Mouse (Mus musculus) forebrain, embryonic 14.5 days (tissue): ENCODE data around the gene Pax3. TPM values are rescaled to one million over a fixed set of nuclear protein-coding genes. Genes with fewer than 3 reads are reported as not detected.

ENCODE experiments used
- ATAC-seq: fragments of 200-750 bp; cut with Nextera tagmentation; 2 replicates; pipeline ENCODE4 v1.8.0; 2017; ENCODE audit warnings: mild to moderate bottlenecking, moderate library complexity
- DNase-seq: peaks from one replicate; pipeline ENCODE4 v3.0.0-alpha.2; 2015; ENCODE audit warnings: low spot score
- H3K27ac ChIP-seq: fragments of 300-500 bp; sonication (generic); 2 replicates; pipeline ENCODE4 v1.5.1; 2014; ENCODE audit warnings: low read depth, mild to moderate bottlenecking, control low read depth, low read length, moderate library complexity
- H3K27me3 ChIP-seq: fragments of 300-500 bp; sonication (generic); replicated peaks from 2 replicates; pipeline ENCODE4 v1.6.1; 2014; ENCODE audit warnings: low read length, control low read depth, mixed read lengths; ENCODE audit not compliant: control insufficient read depth, insufficient read depth
- H3K36me3 ChIP-seq: fragments of 300-500 bp; sonication (generic); 2 replicates; pipeline ENCODE4 v1.6.1; 2014; ENCODE audit warnings: low read length, control low read depth; ENCODE audit not compliant: control insufficient read depth, insufficient read depth
- H3K4me1 ChIP-seq: fragments of 300-500 bp; sonication (generic); 2 replicates; pipeline ENCODE4 v1.6.1; 2014; ENCODE audit warnings: antibody characterized with exemption, low read length, control low read depth; ENCODE audit not compliant: control insufficient read depth, insufficient read depth
- H3K4me2 ChIP-seq: fragments of 300-500 bp; sonication (generic); 2 replicates; pipeline ENCODE4 v1.6.1; 2014; ENCODE audit warnings: mild to moderate bottlenecking, control low read depth, low read length
- H3K4me3 ChIP-seq: fragments of 300-500 bp; sonication (generic); 2 replicates; pipeline ENCODE4 v1.5.1; 2014; ENCODE audit warnings: low read depth, low read length, control low read depth
- H3K9ac ChIP-seq: fragments of 300-500 bp; sonication (generic); 2 replicates; pipeline ENCODE4 v1.6.1; 2014; ENCODE audit warnings: mild to moderate bottlenecking, low read length, control low read depth, moderate library complexity
- H3K9me3 ChIP-seq: fragments of 300-500 bp; sonication (generic); replicated peaks from 2 replicates; pipeline ENCODE4 v1.6.1; 2016; ENCODE audit warnings: low read length, control low read depth, mixed read lengths; ENCODE audit not compliant: control insufficient read depth
- whole genome bisulfite sequencing: fragments of 180-500 bp; shearing (Covaris S2); extraction: QIAGEN DNeasy Blood & Tissue Kit; methylation state at CpG from one replicate; pipeline ENCODE4 v1.1.7; 2014; 5-methylcytosine and 5-hydroxymethylcytosine counted together
- polyA plus RNA-seq: library from polyadenylated mRNA; unstranded; fragments of >200 nt; fragmentation: Nextera tagmentation; extraction: Ambion mirVana; gene quantifications from 2 replicates; pipeline ENCODE4 v1.2.1, GENCODE M21; 2014

Pax3 gene
- polyA plus RNA-seq, 1 experiment from 2014 or later, result 0.24 TPM

DNA sequence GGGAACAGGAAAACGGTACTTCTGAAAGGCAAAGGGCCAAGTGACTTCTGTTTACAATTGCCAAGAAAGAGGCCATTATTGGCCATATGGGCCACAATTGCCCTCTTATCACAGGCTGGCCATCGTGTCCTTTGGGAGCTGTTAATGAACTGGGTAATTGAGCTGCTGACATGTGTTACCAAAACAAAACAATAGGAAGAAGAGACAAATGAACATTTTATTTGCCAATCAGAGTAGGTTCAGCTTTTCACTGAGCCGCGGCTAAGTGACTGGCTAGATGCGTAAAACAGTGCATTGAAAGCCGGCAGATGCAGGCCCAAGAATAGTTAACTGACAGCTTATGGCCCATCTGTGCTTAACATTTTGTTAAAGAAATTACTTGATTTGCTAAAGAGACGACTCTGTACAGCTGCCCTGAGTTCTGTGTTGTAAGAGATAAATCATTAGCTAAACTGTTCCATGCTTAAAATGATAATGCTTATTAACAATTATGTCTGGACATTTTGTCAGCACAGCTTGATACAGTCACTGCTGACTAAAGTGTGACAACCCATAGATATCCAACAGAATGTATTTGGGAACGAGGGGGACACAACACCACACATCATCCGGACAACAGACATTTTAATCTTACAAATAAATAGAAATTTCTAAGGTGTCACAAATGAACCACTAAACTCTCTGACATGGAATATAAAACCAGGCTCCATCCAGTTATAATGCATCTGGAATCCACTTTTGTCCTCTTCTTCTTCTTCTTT is 55.0 kb downstream of the Pax3 start:
- Histone ChIP-seq H3K27ac (no peak overlapping the region), H3K4me2 (no peak overlapping the region), H3K4me1 (no peaks in the 10 kb centered on the region), H3K36me3 (no peaks in the 10 kb centered on the region), H3K9ac (no peak overlapping the region), H3K9me3 (no peaks in the 10 kb centered on the region), H3K4me3 (no peak overlapping the region), H3K27me3 (peaks cover 94% of the 10 kb centered on the region)
- ATAC-seq (peak; percentile 54; the same call in 1 of the 2 replicates), DNase-seq (peak; percentile 61)
- WGBS, result 13% methylated on average over 9 of the region's 9 CpGs

DNA sequence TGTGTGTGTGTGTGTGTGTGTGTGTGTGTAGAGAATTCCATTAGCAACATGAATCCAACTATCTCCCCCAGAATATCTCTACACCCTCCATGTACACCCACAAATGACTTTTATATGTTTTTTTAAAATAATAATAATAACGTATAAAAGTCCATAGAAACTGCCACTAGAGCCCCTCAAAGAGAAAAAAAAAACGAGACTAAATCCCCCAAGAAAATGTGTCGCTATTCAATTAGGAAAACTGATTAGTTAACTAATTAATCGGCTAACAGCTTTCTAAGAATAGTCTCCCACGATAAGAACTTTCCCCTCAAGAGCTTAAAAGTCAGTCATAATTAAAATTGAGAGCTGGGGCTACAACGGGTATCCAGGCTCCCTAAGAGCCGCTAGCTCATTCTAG is 55.6 kb downstream of the Pax3 start:
- H3K27ac ChIP-seq, result no peak overlapping the region
- H3K36me3 ChIP-seq, result no peaks in the 10 kb centered on the region
- no peaks in the 10 kb centered on the region for H3K9me3 ChIP-seq
- WGBS, result under 1% methylated on average over 7 of the region's 7 CpGs
- H3K27me3 ChIP-seq, result peaks cover 90% of the 10 kb centered on the region
- H3K9ac ChIP-seq, result no peak overlapping the region
- no peak overlapping the region for H3K4me2 ChIP-seq
- DNase-seq, result no peak
- no peak for ATAC-seq
- H3K4me1 ChIP-seq, result no peaks in the 10 kb centered on the region
- no peak overlapping the region for H3K4me3 ChIP-seq

DNA sequence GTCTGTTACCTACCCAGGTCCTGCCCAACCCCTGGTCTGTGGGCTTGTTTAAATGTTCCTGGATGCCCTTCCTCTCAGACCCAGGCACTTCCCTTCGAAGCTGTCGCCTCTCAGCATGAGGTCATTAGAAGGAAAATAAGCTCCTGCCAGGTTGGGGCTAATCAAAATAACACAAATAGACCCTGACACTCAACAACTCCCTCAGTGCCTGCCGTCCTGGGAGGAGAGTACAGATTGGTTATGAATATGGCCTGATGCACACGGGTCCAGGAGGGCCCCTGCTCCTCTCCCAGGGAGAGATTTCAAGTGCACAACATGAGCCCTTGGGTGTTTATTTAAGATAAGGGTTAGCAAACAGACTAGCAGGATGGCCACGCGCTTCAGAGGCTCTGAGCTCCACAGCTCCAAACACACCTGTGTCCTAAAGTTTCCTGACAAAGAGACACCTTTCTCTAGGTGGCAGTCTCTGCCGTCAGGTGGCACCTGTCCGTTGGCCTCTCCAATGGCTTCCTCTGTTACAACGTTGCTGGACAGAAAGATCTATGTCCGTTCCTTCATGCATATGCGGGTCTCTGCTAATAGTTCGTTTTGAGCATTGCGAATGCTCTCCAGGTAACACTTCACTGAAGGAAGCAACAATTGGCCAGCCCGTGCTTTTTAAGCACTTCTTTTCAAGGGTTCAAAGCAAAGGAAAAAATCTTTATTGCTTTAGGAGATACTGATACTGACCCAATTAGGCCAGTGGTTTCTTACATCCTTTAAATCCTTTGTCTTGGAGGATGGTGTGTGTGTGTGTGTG is 56.2 kb downstream of the Pax3 start:
- ATAC-seq (no peak), DNase-seq (no peak)
- no peaks in the 10 kb centered on the region for H3K36me3 ChIP-seq
- under 1% methylated on average over 14 of the region's 14 CpGs for WGBS
- peaks cover 87% of the 10 kb centered on the region for H3K27me3 ChIP-seq
- no peaks in the 10 kb centered on the region for H3K4me1 ChIP-seq
- H3K9ac ChIP-seq, result no peak overlapping the region
- no peak overlapping the region for H3K27ac ChIP-seq
- H3K9me3 ChIP-seq, result no peaks in the 10 kb centered on the region
- no peak overlapping the region for H3K4me3 ChIP-seq
- no peak overlapping the region for H3K4me2 ChIP-seq

DNA sequence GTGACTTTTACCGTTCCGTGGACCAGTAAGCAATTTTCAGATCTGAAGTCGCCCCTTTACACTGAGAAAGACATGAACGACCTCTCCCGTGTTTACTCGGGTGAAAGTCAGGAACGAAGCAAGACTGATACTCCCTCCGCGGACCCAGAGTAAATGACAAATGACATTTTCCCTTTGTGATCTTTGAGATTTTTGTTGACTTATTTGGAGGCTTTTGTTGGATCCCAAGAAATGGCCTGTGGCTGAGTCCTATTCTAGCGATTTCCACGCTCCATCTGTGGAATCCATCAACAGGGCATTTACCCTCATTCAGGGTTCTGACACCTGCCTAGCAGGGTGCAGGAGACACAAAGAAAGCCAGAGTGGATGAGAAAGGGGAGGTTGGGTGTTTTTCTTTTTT is 57.6 kb downstream of the Pax3 start:
- peaks cover 77% of the 10 kb centered on the region for H3K27me3 ChIP-seq
- H3K4me3 ChIP-seq, result no peak overlapping the region
- H3K36me3 ChIP-seq, result no peaks in the 10 kb centered on the region
- no peak overlapping the region for H3K4me2 ChIP-seq
- H3K27ac ChIP-seq, result no peak overlapping the region
- no peak for DNase-seq
- H3K4me1 ChIP-seq, result no peaks in the 10 kb centered on the region
- H3K9me3 ChIP-seq, result no peaks in the 10 kb centered on the region
- no peak for ATAC-seq
- no peak overlapping the region for H3K9ac ChIP-seq
- WGBS, result 1% methylated on average over 11 of the region's 11 CpGs

DNA sequence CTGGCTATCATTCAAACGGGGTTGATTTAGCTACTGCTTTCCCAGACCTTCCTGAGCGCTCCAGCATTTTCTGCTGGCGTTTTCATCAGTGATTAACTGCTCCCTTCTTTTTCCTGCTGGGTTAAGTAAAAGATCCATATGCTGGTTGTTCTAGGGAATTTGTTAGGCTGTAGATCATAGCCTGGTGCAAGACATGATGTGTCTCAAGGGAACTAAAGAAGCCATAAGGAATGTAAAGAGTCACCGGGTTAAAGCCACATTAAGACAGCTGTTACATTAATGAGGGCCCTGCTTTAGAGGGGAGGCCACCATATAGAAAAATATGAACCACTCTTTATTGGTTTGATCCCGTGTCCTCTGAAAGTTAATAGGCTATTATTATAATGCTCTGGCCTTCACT is 67.7 kb downstream of the Pax3 start:
- no peak overlapping the region for H3K4me2 ChIP-seq
- DNase-seq (no peak), ATAC-seq (no peak)
- H3K27me3 ChIP-seq, result no peaks in the 10 kb centered on the region; the same call in none of the 2 replicates
- H3K4me1 ChIP-seq, result no peaks in the 10 kb centered on the region
- H3K36me3 ChIP-seq, result no peaks in the 10 kb centered on the region
- H3K27ac ChIP-seq, result no peak overlapping the region
- no peak overlapping the region for H3K9ac ChIP-seq
- 74% methylated on average over 5 of the region's 5 CpGs for WGBS
- H3K9me3 ChIP-seq, result no peaks in the 10 kb centered on the region
- H3K4me3 ChIP-seq, result no peak overlapping the region

DNA sequence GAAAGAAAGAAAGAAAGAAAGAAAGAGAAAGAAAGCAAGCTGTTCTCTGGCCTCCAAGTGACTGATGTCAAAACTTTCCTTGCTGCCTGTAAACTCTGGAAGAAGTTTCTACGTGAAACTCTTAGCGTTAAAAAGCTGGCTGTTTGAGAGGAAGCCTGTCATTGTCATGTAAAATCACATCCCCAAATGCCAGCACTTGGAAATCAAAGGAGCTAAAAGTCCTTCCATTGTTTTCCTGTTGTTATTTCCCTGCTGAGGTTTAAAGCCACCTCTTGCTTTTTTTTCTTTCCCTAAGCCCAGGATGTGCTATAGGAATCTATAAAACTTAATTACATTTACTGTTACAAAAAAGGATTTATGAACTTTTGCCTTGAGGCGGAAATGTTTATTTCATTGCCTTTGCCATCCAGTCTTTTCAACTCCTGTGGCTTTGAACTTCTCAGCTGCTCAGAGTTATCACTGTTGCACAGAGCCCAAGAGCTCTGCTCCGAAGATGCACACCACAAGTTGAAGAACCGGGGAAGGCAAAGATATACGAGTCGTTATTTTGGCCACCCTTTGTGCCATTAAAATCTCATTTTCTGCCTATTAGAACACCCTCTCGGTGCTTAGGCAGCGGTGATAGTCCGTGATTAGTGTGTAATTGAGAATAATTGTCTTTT is 76.9 kb downstream of the Pax3 start:
- 6% methylated on average over 10 of the region's 10 CpGs for WGBS
- no peak overlapping the region for H3K9ac ChIP-seq
- H3K36me3 ChIP-seq, result no peaks in the 10 kb centered on the region
- DNase-seq, result no peak
- no peak overlapping the region for H3K4me2 ChIP-seq
- H3K9me3 ChIP-seq, result no peaks in the 10 kb centered on the region
- 0 out of 2 replicates have a peak, but pooled peaks cover 6% of the 10 kb centered on the region for H3K27me3 ChIP-seq
- no peak for ATAC-seq
- no peak overlapping the region for H3K27ac ChIP-seq
- H3K4me1 ChIP-seq, result no peaks in the 10 kb centered on the region
- H3K4me3 ChIP-seq, result no peak overlapping the region

DNA sequence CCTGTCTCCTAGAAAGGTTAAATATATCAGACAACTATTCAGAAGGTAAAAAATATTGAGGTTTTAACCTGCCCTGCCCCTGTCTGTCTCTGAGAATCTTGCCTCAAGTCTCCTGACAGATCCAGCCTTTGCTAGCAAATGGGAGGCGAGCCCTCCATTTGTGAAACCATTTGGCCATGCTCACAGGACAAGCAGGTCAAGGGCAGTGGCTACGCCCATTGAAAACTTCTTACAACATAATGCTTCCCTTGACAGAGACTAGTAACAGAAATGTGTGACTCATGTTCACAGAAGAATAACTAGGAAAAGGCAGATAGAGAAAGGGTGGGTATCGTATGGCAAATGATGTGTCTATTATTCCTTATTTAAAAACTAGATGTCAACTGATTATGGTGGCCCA is 80.9 kb downstream of the Pax3 start:
- DNase-seq (no peak), ATAC-seq (no peak)
- Histone ChIP-seq H3K27ac (no peak overlapping the region), H3K36me3 (no peaks in the 10 kb centered on the region), H3K4me1 (no peaks in the 10 kb centered on the region), H3K27me3 (0 out of 2 replicates have a peak, but pooled peaks cover 6% of the 10 kb centered on the region), H3K9me3 (no peaks in the 10 kb centered on the region), H3K4me3 (no peak overlapping the region), H3K4me2 (no peak overlapping the region), H3K9ac (no peak overlapping the region)
- WGBS, result 97% methylated on average over 3 of the region's 3 CpGs

DNA sequence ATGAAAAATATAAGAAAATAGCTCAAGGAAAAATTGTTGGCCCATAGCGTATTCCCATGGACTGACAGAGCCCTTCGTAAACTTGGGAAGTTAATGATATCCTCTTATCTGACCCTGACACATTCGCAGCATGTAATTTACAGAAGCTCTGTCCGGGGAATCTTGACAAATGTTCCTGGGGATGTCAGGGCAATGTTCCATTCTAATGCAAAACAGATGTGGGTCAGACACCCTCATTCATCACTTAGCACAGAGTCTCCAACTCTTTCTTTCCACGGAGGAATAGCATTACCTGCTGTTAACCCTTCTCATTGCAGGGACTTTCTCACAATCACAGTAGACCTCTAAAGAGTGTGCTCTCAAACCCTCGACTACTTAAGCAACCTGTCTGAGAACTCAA is 86.6 kb downstream of the Pax3 start:
- WGBS, result 65% methylated on average over 6 of the region's 6 CpGs
- Histone ChIP-seq H3K4me2 (no peak overlapping the region), H3K4me1 (no peaks in the 10 kb centered on the region), H3K9ac (no peak overlapping the region), H3K27ac (no peak overlapping the region), H3K27me3 (no peaks in the 10 kb centered on the region), H3K36me3 (no peaks in the 10 kb centered on the region), H3K4me3 (no peak overlapping the region), H3K9me3 (no peaks in the 10 kb centered on the region)
- no peak for ATAC-seq
- DNase-seq, result no peak
